Mouse (Mus musculus): ENCODE data around the gene Podxl2. TPM values are rescaled to one million over a fixed set of nuclear protein-coding genes. Genes with fewer than 3 reads are reported as not detected.

Podxl2 gene
- polyA plus RNA-seq, 1 experiment from 2014 or later = 50.4 TPM

GRCm38 (mm10) chr6:88901947-88902820, 27.3 kb upstream of the Podxl2 start, which contains the start of gene Tpra1:
Gene Tpra1 (plus strand): TSS chr6:88902251.
- under 1% methylated on average over 66 of the region's 66 CpGs for WGBS
- Histone ChIP-seq H3K27ac (peak within 1 kb of the TSS; percentile 91), H3K36me3 (peaks cover 6% of the 10 kb centered on the region), H3K27me3 (ENCODE audit: low read depth, poor library complexity, severe bottlenecking) (no peaks in the 10 kb centered on the region), H3K4me3 (peak within 1 kb of the TSS; percentile 82), H3K9me3 (replicated peaks) (no peaks in the 10 kb centered on the region), H3K4me1 (peaks cover 52% of the 10 kb centered on the region)
- DNase-seq (ENCODE audit: low spot score) = peak; percentile 90

GRCm38 (mm10) chr6:88901471-88901870, 26.6 kb upstream of the Podxl2 start:
- Histone ChIP-seq H3K27ac (peak overlapping the region; percentile 91), H3K4me1 (peaks cover 54% of the 10 kb centered on the region), H3K9me3 (replicated peaks) (no peaks in the 10 kb centered on the region), H3K4me3 (peak overlapping the region; percentile 82), H3K36me3 (peaks cover 14% of the 10 kb centered on the region), H3K27me3 (ENCODE audit: low read depth, poor library complexity, severe bottlenecking) (no peaks in the 10 kb centered on the region)
- peak; percentile 45 for DNase-seq (ENCODE audit: low spot score)
- 12% methylated on average over 5 of the region's 5 CpGs for WGBS

GRCm38 (mm10) chr6:88899628-88900027, 24.8 kb upstream of the Podxl2 start:
- 93% methylated on average over 2 of the region's 2 CpGs for WGBS
- Histone ChIP-seq H3K36me3 (peaks cover 28% of the 10 kb centered on the region), H3K27ac (0 out of 2 replicates have a peak overlapping the region, but pooled peaks have one; percentile 95), H3K9me3 (replicated peaks) (no peaks in the 10 kb centered on the region), H3K4me3 (no peak overlapping the region), H3K4me1 (peaks cover 50% of the 10 kb centered on the region), H3K27me3 (ENCODE audit: low read depth, poor library complexity, severe bottlenecking) (no peaks in the 10 kb centered on the region)
- no peak for DNase-seq (ENCODE audit: low spot score)

- no peak for DNase-seq (ENCODE audit: low spot score)
- H3K27me3 ChIP-seq (ENCODE audit: low read depth, poor library complexity, severe bottlenecking) = no peaks in the 10 kb centered on the region
- H3K4me1 ChIP-seq = peaks cover 48% of the 10 kb centered on the region
- peaks cover 33% of the 10 kb centered on the region for H3K36me3 ChIP-seq
- no peaks in the 10 kb centered on the region for H3K9me3 ChIP-seq (replicated peaks)
- no peak overlapping the region for H3K4me3 ChIP-seq
- H3K27ac ChIP-seq = peak overlapping the region; percentile 95
- 63% methylated on average over 4 of the region's 4 CpGs for WGBS
These were observed 24.2 kb upstream of the Podxl2 start for GRCm38 (mm10) chr6:88899086-88899485.

- Histone ChIP-seq H3K27ac (peak within 1 kb of the TSS; percentile 95), H3K4me1 (peaks cover 43% of the 10 kb centered on the region), H3K4me3 (peak within 1 kb of the TSS; percentile 70), H3K9me3 (replicated peaks) (no peaks in the 10 kb centered on the region), H3K27me3 (ENCODE audit: low read depth, poor library complexity, severe bottlenecking) (no peaks in the 10 kb centered on the region), H3K36me3 (peaks cover 38% of the 10 kb centered on the region)
- peak; percentile 99 for DNase-seq (ENCODE audit: low spot score)
- WGBS = under 1% methylated on average over 33 of the region's 33 CpGs
These were observed 23.7 kb upstream of the Podxl2 start, which contains the start of gene Mcm2 for GRCm38 (mm10) chr6:88898534-88899048. Gene Mcm2 (minus strand): TSS chr6:88898780.

- no peak for DNase-seq (ENCODE audit: low spot score)
- 79% methylated on average over 7 of the region's 7 CpGs for WGBS
- Histone ChIP-seq H3K27me3 (ENCODE audit: low read depth, poor library complexity, severe bottlenecking) (no peaks in the 10 kb centered on the region), H3K9me3 (replicated peaks) (no peaks in the 10 kb centered on the region), H3K4me1 (peaks cover 34% of the 10 kb centered on the region), H3K36me3 (peaks cover 51% of the 10 kb centered on the region), H3K4me3 (peak overlapping the region; percentile 70), H3K27ac (peak overlapping the region; percentile 61)
These were observed 22.4 kb upstream of the Podxl2 start for GRCm38 (mm10) chr6:88897246-88897645.

GRCm38 (mm10) chr6:88895943-88896342, 21.1 kb upstream of the Podxl2 start:
- H3K36me3 ChIP-seq = peaks cover 64% of the 10 kb centered on the region
- DNase-seq (ENCODE audit: low spot score) = no peak
- H3K27ac ChIP-seq = no peak overlapping the region
- no peaks in the 10 kb centered on the region for H3K27me3 ChIP-seq (ENCODE audit: low read depth, poor library complexity, severe bottlenecking)
- no peaks in the 10 kb centered on the region for H3K9me3 ChIP-seq (replicated peaks)
- H3K4me1 ChIP-seq = peaks cover 23% of the 10 kb centered on the region
- 85% methylated on average over 6 of the region's 6 CpGs for WGBS
- peak overlapping the region; percentile 70; the same call in 1 of the 2 replicates for H3K4me3 ChIP-seq

- peaks cover 88% of the 10 kb centered on the region for H3K36me3 ChIP-seq
- 73% methylated on average over 5 of the region's 5 CpGs for WGBS
- DNase-seq (ENCODE audit: low spot score) = peak; percentile 78
These were observed 18.7 kb upstream of the Podxl2 start for GRCm38 (mm10) chr6:88893559-88893958.

GRCm38 (mm10) chr6:88890832-88891231, 16.0 kb upstream of the Podxl2 start:
- Histone ChIP-seq H3K36me3 (peaks cover 100% of the 10 kb centered on the region), H3K4me1 (peaks cover 3% of the 10 kb centered on the region; the same call in 1 of the 2 replicates), H3K27ac (no peak overlapping the region), H3K27me3 (ENCODE audit: low read depth, poor library complexity, severe bottlenecking) (no peaks in the 10 kb centered on the region), H3K9me3 (replicated peaks) (no peaks in the 10 kb centered on the region), H3K4me3 (no peak overlapping the region)
- 94% methylated on average over 7 of the region's 7 CpGs for WGBS
- no peak for DNase-seq (ENCODE audit: low spot score)

More at GRCm38 (mm10) chr6:88893559-88893958, 18.7 kb upstream of the Podxl2 start:
- Histone ChIP-seq H3K9me3 (replicated peaks) (no peaks in the 10 kb centered on the region), H3K27ac (no peak overlapping the region), H3K4me3 (no peak overlapping the region), H3K27me3 (ENCODE audit: low read depth, poor library complexity, severe bottlenecking) (no peaks in the 10 kb centered on the region), H3K4me1 (peaks cover 17% of the 10 kb centered on the region)

GRCm38 (mm10) chr6:88889410-88890042, 14.7 kb upstream of the Podxl2 start:
- Histone ChIP-seq H3K4me1 (no peaks in the 10 kb centered on the region), H3K9me3 (replicated peaks) (no peaks in the 10 kb centered on the region), H3K27me3 (ENCODE audit: low read depth, poor library complexity, severe bottlenecking) (no peaks in the 10 kb centered on the region), H3K36me3 (peaks cover 100% of the 10 kb centered on the region), H3K4me3 (no peak overlapping the region), H3K27ac (no peak overlapping the region)
- 93% methylated on average over 13 of the region's 13 CpGs for WGBS
- no peak for DNase-seq (ENCODE audit: low spot score)

- Histone ChIP-seq H3K36me3 (peaks cover 100% of the 10 kb centered on the region), H3K27ac (no peak overlapping the region), H3K4me1 (no peaks in the 10 kb centered on the region), H3K27me3 (ENCODE audit: low read depth, poor library complexity, severe bottlenecking) (no peaks in the 10 kb centered on the region), H3K4me3 (no peak overlapping the region), H3K9me3 (replicated peaks) (no peaks in the 10 kb centered on the region)
- no peak for DNase-seq (ENCODE audit: low spot score)
- 86% methylated on average over 2 of the region's 2 CpGs for WGBS
These were observed 11.6 kb upstream of the Podxl2 start for GRCm38 (mm10) chr6:88886417-88886967.

GRCm38 (mm10) chr6:88885644-88886416, 11.0 kb upstream of the Podxl2 start:
- Histone ChIP-seq H3K9me3 (replicated peaks) (no peaks in the 10 kb centered on the region), H3K36me3 (peaks cover 100% of the 10 kb centered on the region), H3K27ac (no peak overlapping the region), H3K4me3 (no peak overlapping the region), H3K27me3 (ENCODE audit: low read depth, poor library complexity, severe bottlenecking) (no peaks in the 10 kb centered on the region), H3K4me1 (no peaks in the 10 kb centered on the region)
- no peak for DNase-seq (ENCODE audit: low spot score)
- WGBS = 94% methylated on average over 12 of the region's 12 CpGs

Measured in limb, embryonic 10.5 days (tissue).